Mouse (Mus musculus) heart, embryonic 12.5 days (tissue): ENCODE data around the gene Asb15. TPM values are rescaled to one million over a fixed set of nuclear protein-coding genes. Genes with fewer than 3 reads are reported as not detected.

Source experiments
- ATAC-seq: fragments of 200-750 bp; cut with Nextera tagmentation; 2 replicates; pipeline ENCODE4 v1.8.0; 2017; ENCODE audit warnings: moderate TSS enrichment, moderate library complexity; ENCODE audit not compliant: insufficient number of reproducible peaks, low FRiP score
- H3K27ac ChIP-seq: fragments of 300-500 bp; sonication (generic); 2 replicates; pipeline ENCODE4 v1.5.1; 2016; ENCODE audit warnings: mild to moderate bottlenecking, moderate library complexity; ENCODE audit not compliant: poor library complexity, severe bottlenecking
- H3K27me3 ChIP-seq: fragments of 300-500 bp; sonication (generic); replicated peaks from 2 replicates; pipeline ENCODE4 v1.6.1; 2016; ENCODE audit warnings: mild to moderate bottlenecking, moderate library complexity
- H3K36me3 ChIP-seq: fragments of 300-500 bp; sonication (generic); 2 replicates; pipeline ENCODE4 v1.6.1; 2016; ENCODE audit warnings: mild to moderate bottlenecking, moderate library complexity
- H3K4me1 ChIP-seq: fragments of 300-500 bp; sonication (generic); replicated peaks from 2 replicates; pipeline ENCODE4 v1.6.1; 2016; ENCODE audit warnings: mild to moderate bottlenecking
- H3K4me2 ChIP-seq: fragments of 300-500 bp; sonication (generic); 2 replicates; pipeline ENCODE4 v1.6.1; 2016; ENCODE audit warnings: mild to moderate bottlenecking, moderate library complexity
- H3K4me3 ChIP-seq: fragments of 300-500 bp; sonication (generic); 2 replicates; pipeline ENCODE4 v1.5.1; 2016; ENCODE audit warnings: mild to moderate bottlenecking
- H3K9ac ChIP-seq: fragments of 300-500 bp; sonication (generic); 2 replicates; pipeline ENCODE4 v1.6.1; 2016; ENCODE audit warnings: mild to moderate bottlenecking, moderate library complexity
- H3K9me3 ChIP-seq: fragments of 300-500 bp; sonication (generic); replicated peaks from 2 replicates; pipeline ENCODE4 v1.6.1; 2016; ENCODE audit warnings: mild to moderate bottlenecking, moderate library complexity
- WGBS: fragments of 180-500 bp; shearing (Covaris S2); methylation state at CpG from one replicate; pipeline ENCODE4 v1.1.7; 2016; 5-methylcytosine and 5-hydroxymethylcytosine counted together
- polyA plus RNA-seq: library from polyadenylated mRNA; unstranded; fragments of >200 nt; fragmentation: Nextera tagmentation; extraction: Ambion mirVana; gene quantifications from 2 replicates; pipeline ENCODE4 v1.2.1, GENCODE M21; 2016

Gene Asb15
- polyA plus RNA-seq: 0.24 TPM in 1 of 2 replicates, not detected in the other

DNA sequence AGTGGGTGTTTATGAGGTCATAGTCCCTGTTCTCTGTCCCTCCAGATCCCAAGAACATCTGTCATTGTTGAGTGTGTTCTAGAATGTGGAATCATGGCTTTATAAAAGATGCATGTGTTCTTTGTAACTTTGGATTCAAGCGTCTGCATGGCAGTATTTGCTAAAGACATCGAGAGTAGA is at the start of gene Asb15:
Gene Asb15 (plus strand): TSS at position 81 of the 180 bp plus-strand sequence.
- no peaks in the 10 kb centered on the region for H3K9me3 ChIP-seq
- 39% methylated on average over 2 of the region's 2 CpGs for WGBS
- H3K9ac ChIP-seq: peak within 1 kb of the TSS; percentile 86
- peak within 1 kb of the TSS; percentile 65 for H3K27ac ChIP-seq
- peaks cover 34% of the 10 kb centered on the region for H3K4me1 ChIP-seq
- H3K27me3 ChIP-seq: no peaks in the 10 kb centered on the region
- H3K4me3 ChIP-seq: peak within 1 kb of the TSS; percentile 85
- H3K4me2 ChIP-seq: peak within 1 kb of the TSS; percentile 88
- no peak for ATAC-seq
- H3K36me3 ChIP-seq: peaks cover 9% of the 10 kb centered on the region

- Histone ChIP-seq H3K9me3 (no peaks in the 10 kb centered on the region), H3K36me3 (no peaks in the 10 kb centered on the region), H3K4me3 (no peak overlapping the region), H3K4me1 (no peaks in the 10 kb centered on the region), H3K27me3 (no peaks in the 10 kb centered on the region), H3K9ac (no peak overlapping the region), H3K4me2 (no peak overlapping the region), H3K27ac (no peak overlapping the region)
- WGBS: 54% methylated on average over 5 of the region's 5 CpGs
- no peak for ATAC-seq
Observed at GRCm38 (mm10) chr6:24486530-24486929, 41.4 kb upstream of the Asb15 start.

DNA sequence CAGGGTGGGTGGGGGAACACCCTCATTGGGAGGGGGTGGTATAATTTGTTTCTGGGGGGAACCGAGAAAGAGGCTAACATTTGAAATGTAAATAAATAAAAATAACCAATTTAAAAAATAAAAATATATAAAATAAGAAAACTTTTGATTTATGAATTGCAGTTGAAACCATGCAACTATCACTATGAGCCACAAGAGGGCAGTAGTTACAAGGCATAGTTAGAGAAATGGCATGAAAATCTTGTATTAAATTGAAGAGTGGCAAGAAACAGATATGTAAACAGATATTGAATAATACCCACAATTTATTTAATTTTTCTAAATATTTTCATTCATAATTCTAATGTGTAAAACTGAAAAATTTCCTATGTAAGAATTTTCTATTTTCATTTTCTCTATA is 37.6 kb upstream of the Asb15 start:
- Histone ChIP-seq H3K27me3 (no peaks in the 10 kb centered on the region), H3K36me3 (no peaks in the 10 kb centered on the region), H3K9me3 (no peaks in the 10 kb centered on the region), H3K4me1 (no peaks in the 10 kb centered on the region), H3K4me2 (no peak overlapping the region), H3K4me3 (no peak overlapping the region), H3K9ac (no peak overlapping the region), H3K27ac (no peak overlapping the region)
- WGBS: 9% methylated on average over 1 of the region's 1 CpGs
- ATAC-seq: no peak

DNA sequence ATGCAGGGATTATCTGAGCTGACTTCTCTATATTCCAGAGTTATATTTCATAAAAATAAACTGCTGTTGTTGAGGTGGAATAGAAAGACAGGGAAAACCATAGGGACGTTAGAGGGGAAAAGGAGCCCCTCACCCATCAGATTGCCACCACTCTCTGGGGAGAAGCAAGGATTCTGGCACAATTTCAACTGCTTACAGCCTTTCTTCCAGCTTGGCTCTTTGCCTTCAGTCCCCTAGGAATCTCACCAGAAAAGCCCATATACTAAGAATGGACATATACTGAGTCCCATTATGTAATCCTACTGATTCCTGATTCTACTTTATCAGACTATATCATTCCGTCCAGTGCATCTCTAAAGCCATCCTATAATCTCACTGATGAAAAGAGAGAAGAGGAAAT is 23.8 kb upstream of the Asb15 start:
- WGBS: 62% methylated on average over 2 of the region's 2 CpGs
- Histone ChIP-seq H3K36me3 (no peaks in the 10 kb centered on the region), H3K4me2 (no peak overlapping the region), H3K27me3 (no peaks in the 10 kb centered on the region), H3K9me3 (no peaks in the 10 kb centered on the region), H3K4me1 (no peaks in the 10 kb centered on the region), H3K4me3 (no peak overlapping the region), H3K9ac (no peak overlapping the region), H3K27ac (no peak overlapping the region)
- ATAC-seq: no peak

DNA sequence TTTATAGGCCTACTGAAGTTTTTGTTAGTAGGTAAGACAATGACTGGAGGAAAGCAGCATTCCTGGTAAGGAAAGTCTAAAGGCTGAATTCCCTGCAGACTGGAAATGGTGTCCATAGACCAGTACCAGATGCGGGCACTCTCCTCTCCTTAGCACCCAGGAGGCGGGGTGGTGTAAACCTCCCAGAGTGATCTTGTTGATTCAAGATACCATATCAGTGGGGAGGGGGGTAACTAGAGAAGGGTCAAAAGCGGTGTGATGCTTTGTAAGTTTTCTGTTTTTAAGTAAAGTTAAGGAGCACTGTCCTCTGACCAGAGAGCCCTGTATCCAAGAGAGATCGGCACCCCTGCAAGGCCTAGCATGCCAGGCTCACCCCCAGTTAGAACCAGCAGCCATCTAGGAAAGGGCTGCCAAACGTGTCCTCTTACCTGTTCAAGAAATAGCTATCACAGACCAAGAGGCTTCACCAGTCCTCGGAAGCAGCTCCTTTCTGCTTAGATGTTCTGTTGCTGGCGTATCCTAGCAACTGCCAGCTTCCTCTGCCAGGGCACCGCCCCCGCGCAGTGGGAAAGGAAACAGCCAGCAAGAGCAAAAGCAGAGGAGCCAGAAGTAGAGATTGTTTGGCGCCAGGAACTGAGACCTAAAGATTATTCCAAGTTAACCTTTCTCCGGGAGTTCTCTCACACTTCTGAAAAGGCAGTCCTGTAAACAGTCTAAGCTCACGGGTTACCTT is 13.2 kb upstream of the Asb15 start, which contains the start of gene Iqub:
Gene Iqub (minus strand): TSS at position 516 of the 733 bp plus-strand sequence.
- Histone ChIP-seq H3K9me3 (no peaks in the 10 kb centered on the region), H3K36me3 (peaks cover 15% of the 10 kb centered on the region), H3K27ac (peak within 1 kb of the TSS; percentile 66), H3K4me3 (no peak within 1 kb of the TSS), H3K4me1 (peaks cover 7% of the 10 kb centered on the region; the same call in 1 of the 2 replicates), H3K4me2 (peak within 1 kb of the TSS; percentile 41), H3K9ac (no peak within 1 kb of the TSS; the same call in 1 of the 2 replicates), H3K27me3 (no peaks in the 10 kb centered on the region)
- WGBS: 13% methylated on average over 13 of the region's 13 CpGs
- peak; percentile 82 for ATAC-seq

DNA sequence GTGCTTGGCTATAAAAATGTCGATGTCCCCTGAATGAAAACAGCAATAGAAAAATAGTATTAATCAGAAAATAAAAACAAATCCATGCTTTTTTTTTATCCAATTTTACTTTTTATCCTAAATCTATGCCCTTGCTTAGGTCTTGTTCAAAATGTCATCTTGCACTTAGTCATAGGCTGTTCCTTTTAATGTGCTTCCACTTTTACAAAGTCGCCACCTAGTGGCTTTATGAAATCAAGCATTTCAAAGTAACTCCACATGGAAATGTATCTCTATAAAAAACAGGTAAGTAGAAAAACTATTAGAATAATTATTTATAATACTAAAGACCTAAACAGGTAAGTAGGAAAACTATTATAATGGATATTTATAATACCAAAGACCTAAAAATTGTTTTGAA is 11.7 kb upstream of the Asb15 start:
- no peaks in the 10 kb centered on the region for H3K9me3 ChIP-seq
- 42% methylated on average over 2 of the region's 2 CpGs for WGBS
- peaks cover 27% of the 10 kb centered on the region for H3K36me3 ChIP-seq
- ATAC-seq: peak; percentile 51; the same call in 1 of the 2 replicates
- no peak overlapping the region for H3K4me2 ChIP-seq
- H3K4me1 ChIP-seq: peaks cover 7% of the 10 kb centered on the region; the same call in 1 of the 2 replicates
- no peak overlapping the region for H3K9ac ChIP-seq
- no peaks in the 10 kb centered on the region for H3K27me3 ChIP-seq
- H3K27ac ChIP-seq: no peak overlapping the region
- no peak overlapping the region for H3K4me3 ChIP-seq

GRCm38 (mm10) chr6:24525705-24526104 is 2.2 kb upstream of the Asb15 start:
- Histone ChIP-seq H3K4me1 (peaks cover 20% of the 10 kb centered on the region), H3K9ac (no peak overlapping the region), H3K4me2 (no peak overlapping the region), H3K27me3 (no peaks in the 10 kb centered on the region), H3K4me3 (no peak overlapping the region), H3K27ac (no peak overlapping the region), H3K9me3 (no peaks in the 10 kb centered on the region), H3K36me3 (peaks cover 27% of the 10 kb centered on the region)
- no peak for ATAC-seq
- 82% methylated on average over 3 of the region's 3 CpGs for WGBS

- peak within 1 kb of the TSS; percentile 86 for H3K9ac ChIP-seq
- no peaks in the 10 kb centered on the region for H3K27me3 ChIP-seq
- peak within 1 kb of the TSS; percentile 88 for H3K4me2 ChIP-seq
- no peaks in the 10 kb centered on the region for H3K9me3 ChIP-seq
- peak within 1 kb of the TSS; percentile 65 for H3K27ac ChIP-seq
- WGBS: under 1% methylated on average over 53 of the region's 53 CpGs
- ATAC-seq: peak; percentile 96
- peak within 1 kb of the TSS; percentile 85 for H3K4me3 ChIP-seq
- peaks cover 11% of the 10 kb centered on the region for H3K36me3 ChIP-seq
- peaks cover 34% of the 10 kb centered on the region for H3K4me1 ChIP-seq
Observed at GRCm38 (mm10) chr6:24527155-24528063, 535 bp upstream of the Asb15 start, which contains the start of gene Ndufa5. TSS of gene Ndufa5 (minus strand) at chr6:24528013.

DNA sequence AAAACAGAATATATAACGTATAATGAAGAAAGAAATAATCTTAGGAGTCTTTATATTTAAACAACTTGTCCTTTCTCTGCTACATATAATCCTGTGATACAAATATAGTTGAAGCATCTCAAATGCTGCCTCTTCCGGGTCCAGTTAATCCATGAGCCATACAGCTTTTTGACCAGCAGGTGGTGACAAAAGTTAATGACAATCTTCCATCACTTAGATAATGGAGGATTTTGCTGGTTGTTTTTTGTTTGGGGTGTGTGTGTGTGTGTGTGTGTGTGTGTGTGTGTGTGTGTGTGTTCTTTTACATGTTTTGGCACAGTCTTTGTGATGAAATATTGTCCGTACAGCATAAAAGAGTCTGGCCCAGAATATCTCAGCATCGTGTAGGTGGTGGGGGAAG is 2.2 kb downstream of the Asb15 start:
- peak overlapping the region; percentile 66; the same call in 1 of the 2 replicates for H3K27ac ChIP-seq

GRCm38 (mm10) chr6:24530711-24531420 is 2.9 kb downstream of the Asb15 start:
- H3K9me3 ChIP-seq: no peaks in the 10 kb centered on the region
- peak overlapping the region; percentile 30; the same call in 1 of the 2 replicates for H3K9ac ChIP-seq
- WGBS: 30% methylated on average over 11 of the region's 11 CpGs
- peak overlapping the region; percentile 27 for H3K4me3 ChIP-seq
- H3K27ac ChIP-seq: peak overlapping the region; percentile 71
- H3K36me3 ChIP-seq: no peaks in the 10 kb centered on the region
- 0 out of 2 replicates have a peak, but pooled peaks have one; percentile 33 for ATAC-seq
- H3K4me1 ChIP-seq: peaks cover 31% of the 10 kb centered on the region
- peak overlapping the region; percentile 59 for H3K4me2 ChIP-seq
- no peaks in the 10 kb centered on the region for H3K27me3 ChIP-seq

More for the DNA sequence above, 2.2 kb downstream of the Asb15 start:
- peak overlapping the region; percentile 27 for H3K4me3 ChIP-seq
- H3K36me3 ChIP-seq: no peaks in the 10 kb centered on the region
- peaks cover 34% of the 10 kb centered on the region for H3K4me1 ChIP-seq
- 0 out of 2 replicates have a peak, but pooled peaks have one; percentile 9 for ATAC-seq
- H3K9me3 ChIP-seq: no peaks in the 10 kb centered on the region
- peak overlapping the region; percentile 59 for H3K4me2 ChIP-seq
- WGBS: 18% methylated on average over 4 of the region's 4 CpGs
- no peak overlapping the region for H3K9ac ChIP-seq
- no peaks in the 10 kb centered on the region for H3K27me3 ChIP-seq
